Mouse (Mus musculus) adrenal gland, adult (tissue): ENCODE measurements at regions not wholly inside any gene's neighbourhood (a gene's known extent, or its start where the extent isn't known, plus 50 kb on each side); places are given as distances from the start of the nearest gene placed in this dataset.
A peak's percentile ranks its signal among the peaks of the same experiment; 100 is the strongest.

Experiments
- DNase-seq, 2 experiments: peaks; one replicate each; pipeline ENCODE4 v3.0.0; 2022 to 2023; ENCODE audit warnings: low spot score in 1 of 2; ENCODE audit not compliant: inconsistent age in 2 of 2

GRCm38 (mm10) chr11:17620462-17621248 is 333.0 kb downstream of the Etaa1 start:
- DNase-seq: no peak

DNA sequence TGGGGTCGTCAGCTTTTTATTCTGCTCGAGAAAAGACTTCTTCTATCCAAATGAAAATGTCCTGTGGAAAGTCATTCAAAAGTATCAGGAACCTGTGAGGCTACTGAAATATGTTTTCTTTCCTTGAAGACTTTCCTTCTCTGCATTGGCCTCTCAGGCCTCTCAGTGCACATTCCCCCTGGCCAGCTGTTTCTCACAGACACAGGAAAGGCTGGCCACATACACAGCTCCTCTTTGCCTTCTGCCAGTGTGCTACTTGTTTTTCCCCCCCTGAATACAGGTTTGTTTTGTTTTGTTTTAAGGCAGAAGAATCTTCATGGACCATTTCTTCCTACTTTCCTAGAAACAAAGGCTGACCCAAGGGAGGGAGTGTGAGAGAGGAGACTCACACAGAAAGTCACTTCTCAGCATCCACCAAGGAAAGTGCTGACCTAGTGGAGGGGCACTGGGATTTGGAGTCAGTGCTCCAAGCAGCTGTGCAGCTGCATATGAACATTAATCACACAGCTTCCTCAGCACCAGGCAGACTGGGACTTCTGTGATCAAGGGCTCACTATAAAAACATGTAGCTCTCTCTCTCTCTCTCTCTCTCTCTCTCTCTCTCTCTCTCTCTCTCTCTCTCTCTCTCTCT is 324.0 kb downstream of the Etaa1 start:
- DNase-seq: no peak

DNA sequence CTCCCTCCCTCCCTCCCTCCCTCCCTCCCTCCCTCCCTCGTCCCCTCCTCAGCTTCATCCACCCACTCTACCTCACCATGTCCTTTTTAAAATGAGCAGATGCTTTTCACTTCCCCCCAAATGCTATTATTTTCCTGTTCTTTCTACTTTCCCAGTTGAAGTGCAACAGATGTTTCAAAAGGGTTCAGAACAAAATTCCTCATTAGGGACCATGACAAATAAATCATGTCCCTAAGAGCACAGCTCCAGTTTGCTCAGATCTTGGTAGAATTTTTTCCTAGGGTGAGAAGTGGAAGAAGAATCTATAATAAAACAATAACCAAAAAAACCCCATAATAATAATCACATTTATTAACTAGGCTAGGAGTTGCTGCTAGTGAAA is 323.5 kb downstream of the Etaa1 start:
- DNase-seq: no peak

DNA sequence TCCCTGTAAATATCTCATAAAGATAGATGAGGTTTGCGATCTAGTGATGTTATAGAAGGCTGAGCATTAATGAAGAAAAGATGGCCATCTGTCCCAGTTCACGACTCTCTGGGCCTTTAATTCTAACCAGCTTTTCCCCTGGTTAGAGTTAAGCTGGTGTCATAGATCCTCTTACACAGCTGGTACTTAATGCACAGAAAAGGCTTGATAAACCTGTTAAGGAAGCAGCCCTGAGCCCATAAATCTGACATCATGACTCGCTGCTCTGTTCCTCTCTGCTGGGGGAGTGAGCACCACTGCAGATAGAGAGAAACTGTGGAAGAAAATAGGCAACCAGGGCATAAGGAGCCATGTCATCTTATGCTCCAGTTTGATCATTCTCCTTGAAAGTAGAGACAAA is 316.5 kb downstream of the Etaa1 start:
- no peak for DNase-seq

- DNase-seq: peak in 1 of 2 experiments; percentile 35
Measured at GRCm38 (mm10) chr11:17639922-17640321, 313.8 kb downstream of the Etaa1 start.

DNA sequence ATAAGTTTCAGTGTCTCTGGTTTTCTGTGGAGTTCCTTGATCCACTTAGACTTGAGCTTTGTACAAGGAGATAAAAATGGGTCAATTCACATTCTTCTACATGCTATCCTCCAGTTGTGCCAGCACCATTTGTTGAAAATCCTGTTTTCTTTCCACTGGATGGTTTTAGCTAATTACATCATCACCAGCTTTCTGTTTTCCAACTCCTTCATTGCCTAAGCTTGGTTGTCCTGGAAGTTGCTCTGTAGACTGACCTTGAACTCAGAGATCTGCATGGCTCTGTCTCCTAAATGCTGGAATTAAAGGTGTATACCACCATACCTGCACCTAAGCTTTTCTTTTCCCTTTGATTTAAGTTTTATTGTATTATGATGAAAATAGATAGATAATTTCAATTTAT is 306.2 kb downstream of the Etaa1 start:
- no peak for DNase-seq

DNA sequence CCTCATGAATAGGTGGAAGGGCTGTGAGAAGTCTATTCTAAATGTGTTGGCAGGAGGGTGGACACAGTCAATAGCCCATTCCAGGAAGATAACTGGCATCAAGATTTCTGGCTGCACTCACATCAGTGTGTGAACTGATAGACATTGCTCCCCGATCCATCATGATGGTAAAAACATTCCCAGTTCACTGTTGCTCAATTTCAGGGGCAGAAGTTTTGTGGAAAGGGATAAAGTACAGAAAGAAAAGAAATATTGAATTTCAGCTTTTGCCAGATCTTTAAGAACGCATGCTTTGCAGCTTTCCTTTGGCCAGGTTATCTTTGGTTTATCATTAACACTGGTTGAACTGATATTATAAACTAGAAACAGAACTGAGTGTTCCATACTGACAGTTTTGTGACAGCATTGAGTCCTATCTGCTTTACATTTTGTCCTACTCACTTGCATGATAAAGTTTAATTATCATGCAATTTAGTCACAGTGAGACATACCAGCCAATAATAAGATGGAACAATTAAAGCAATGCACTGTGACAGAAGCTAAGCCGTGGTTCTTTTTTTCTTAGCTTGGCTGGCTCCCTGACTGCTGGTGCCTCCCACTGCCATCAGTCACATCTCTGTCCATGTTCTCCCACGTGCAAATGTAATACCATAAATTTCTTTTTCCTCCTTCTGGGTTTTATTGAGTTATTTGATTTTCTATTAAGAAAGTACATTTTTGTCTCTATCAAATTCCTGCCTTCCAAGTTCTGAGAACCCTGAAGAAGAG is 302.1 kb downstream of the Etaa1 start:
- DNase-seq: no peak

DNA sequence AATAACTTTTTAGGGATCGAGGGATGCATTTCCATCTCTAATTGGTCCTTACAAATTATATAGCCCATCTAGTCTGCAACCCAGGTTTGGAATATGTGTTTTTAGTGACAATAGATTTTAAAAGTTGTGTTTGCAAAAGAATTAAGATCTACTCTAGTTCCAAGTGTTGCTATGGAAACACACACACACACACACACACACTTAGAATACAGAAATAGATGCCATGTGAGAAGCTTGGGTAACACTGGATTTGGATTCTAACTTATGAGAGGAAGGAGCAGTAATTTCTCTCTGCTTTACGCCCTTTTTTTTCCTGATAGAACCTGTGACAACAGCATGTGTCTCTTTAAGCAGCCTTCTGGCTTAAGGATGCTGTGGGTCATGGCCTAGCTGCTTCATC is 297.8 kb downstream of the Etaa1 start:
- DNase-seq: no peak

DNA sequence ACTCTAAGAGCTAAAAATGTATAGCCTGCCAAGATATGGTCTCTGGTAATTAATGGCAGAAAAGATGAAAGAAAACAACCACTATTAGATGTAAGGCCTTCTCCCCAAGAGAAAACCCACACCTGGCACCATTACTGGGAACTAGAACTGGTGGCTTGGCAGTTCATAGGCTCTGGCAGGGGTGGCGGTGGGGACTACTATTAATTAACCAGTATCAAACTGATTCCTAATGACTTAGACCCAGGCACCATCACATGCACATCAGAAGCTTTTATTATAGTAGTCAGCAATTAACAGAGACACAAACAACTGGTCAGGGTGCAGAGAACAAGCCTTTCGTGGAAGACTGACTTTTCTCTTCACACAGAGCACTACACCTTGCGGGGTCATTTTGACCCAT is 296.0 kb downstream of the Etaa1 start:
- no peak for DNase-seq

DNA sequence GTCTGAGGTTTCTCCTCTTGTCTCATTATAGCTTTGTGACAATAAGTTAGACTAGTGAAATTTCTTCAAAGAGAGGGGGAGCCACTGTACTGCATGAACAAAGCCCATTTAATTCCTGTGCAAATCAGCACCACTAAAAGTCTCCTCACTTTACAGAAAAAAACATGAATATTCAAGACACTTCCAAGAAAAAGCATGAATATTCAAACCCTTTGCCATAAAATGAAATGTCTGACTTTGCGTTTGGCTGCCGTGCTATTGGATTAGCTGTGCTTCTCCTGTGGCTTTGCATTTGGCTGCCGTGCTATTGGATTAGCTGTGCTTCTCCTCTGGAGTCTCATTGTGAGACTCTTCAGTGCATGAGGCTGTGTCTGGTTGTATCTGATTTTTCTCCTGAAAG is 295.4 kb downstream of the Etaa1 start:
- DNase-seq: no peak

DNA sequence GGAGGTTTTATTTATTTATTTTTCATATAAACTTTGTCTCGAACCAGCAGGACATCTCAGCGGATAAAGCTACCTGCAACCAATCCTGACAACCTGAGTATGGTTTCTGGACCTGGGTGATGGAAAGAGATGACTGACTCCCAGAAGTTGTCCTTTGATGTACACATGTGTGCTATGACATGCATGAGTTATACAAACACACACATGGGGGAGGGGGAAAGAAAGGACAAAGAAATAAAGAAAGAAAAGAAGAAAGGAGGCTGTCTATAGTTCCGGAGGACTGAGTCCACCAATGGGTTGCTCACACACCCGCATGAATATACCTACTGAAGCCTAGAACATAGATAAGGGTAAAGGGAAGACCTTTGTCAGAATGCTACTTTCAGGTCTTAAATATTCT is 295.0 kb downstream of the Etaa1 start:
- no peak for DNase-seq

DNA sequence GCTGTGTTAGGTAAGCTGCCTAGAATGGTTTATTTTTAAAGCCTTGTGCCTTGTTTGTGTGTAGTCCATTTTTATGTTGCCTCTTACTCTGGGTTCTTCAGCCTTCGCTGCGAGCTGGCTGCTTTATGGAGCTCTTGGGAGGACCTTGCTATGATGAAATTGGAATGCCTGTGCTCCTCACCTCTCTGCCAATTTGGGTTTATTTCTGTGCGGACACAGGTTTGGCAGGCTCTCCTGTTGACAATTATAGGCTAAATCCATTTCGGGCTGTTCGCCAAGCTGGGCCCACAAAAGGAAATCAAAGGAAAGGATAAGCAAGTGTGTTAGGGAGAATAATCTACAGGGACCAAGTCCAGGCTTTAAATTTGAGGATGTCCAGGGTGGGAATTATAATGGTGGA is 289.8 kb downstream of the Etaa1 start:
- DNase-seq: peak in 1 of 2 experiments; percentile 35

DNA sequence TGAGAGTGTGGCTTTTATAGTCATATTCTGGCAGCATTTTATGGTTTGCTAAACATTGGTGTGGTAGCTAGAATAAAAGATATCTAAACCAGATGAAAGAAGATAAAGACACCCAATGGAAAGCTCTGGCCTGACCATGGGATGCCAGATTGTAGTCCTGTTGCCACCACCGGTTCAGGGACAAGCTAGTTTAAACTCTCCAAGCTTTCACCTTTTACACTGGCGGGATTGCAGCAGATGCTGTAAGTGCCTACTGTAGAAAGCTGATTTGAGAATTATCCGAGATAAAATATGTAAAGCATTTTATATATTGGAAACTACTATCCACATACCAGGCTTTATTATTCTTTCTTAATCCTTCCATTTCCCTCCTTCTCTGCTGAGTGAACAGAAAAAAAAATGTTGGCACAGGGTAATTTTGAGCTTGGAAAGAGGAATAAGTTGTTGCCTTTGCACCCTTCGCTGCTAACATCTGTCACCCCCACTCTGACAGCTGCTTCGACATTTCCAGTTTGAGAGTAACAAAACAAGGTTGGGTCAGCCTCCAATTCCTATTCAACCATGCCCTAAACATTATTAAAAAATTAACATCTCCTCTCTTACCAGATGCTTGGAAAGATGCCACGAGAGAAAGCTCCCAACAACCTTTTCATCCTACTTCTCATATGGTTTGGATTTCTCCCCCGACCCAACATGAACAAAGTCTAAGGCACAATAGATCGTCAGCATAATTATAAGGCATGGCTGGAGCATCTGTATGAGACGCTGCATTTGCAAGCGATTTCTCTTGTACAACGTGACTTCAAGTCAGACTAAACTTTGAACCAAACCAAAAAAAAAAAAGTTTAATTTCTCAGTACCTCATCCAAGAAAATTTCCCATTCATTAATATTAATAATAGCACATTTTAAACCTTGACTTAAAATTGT is 287.8 kb downstream of the Etaa1 start:
- DNase-seq: no peak

DNA sequence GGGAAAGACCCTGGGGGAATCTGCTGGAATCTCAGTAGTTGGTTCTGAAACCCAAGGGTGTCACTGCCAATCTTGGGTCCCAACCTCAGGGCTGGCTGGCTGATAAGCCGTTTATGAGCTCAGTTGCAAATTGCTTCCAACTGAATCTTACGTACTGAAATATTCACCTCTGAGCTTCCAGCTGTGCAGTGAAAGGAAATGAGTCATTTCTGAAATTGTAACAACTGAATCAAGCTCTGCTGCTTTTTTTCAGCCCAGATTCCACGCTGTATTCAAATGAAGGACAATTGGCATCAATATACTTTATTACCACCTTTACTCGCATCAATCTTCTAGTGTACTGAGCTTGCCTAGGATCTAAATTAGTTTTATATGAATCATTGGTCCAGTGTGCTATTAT is 272.7 kb downstream of the Etaa1 start:
- no peak for DNase-seq

DNA sequence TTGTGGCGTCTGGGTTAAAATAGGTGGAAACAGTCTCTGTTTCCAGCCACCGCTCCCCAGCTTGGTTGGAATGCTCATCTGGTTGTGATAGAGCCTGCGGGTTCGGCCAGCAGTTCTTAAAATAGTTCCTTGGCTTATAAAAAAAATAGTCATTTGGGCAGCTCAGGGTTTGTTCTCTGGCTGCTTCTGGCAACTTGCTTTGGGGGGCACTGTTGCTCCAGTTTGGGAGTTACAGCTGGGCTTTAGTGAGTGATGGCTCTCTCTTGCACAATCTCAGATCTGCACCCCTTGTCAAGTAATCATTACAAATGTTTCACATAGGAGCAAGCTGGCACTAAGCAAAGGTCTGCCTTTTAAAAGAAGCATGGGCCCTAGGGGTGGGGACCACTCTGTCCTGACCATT is 268.0 kb downstream of the Etaa1 start:
- DNase-seq: peak; percentile 61 to 89

GRCm38 (mm10) chr11:17686806-17687205 is 266.9 kb downstream of the Etaa1 start:
- peak in 1 of 2 experiments; percentile 45 for DNase-seq

GRCm38 (mm10) chr11:17694145-17694544 is 259.5 kb downstream of the Etaa1 start:
- DNase-seq: no peak

DNA sequence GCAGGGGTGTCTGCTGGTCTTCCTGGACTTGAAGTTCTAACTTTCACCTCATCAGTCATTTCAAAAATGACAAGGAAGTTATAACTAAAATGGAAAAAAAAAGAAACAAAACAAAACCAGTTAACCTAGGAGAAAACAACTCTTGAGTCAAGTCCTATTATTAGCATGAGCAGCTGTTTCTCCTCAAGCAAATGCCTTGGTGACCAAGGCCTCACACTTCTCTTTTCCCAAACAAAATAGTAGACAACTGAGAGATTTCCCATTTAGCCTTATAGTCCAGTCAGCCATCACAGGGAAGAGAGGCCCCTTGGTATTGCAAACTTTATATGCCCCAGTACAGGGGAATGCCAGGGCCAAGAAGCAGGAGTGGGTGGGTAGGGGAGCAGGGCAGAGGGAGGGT is 244.9 kb downstream of the Etaa1 start:
- no peak for DNase-seq

DNA sequence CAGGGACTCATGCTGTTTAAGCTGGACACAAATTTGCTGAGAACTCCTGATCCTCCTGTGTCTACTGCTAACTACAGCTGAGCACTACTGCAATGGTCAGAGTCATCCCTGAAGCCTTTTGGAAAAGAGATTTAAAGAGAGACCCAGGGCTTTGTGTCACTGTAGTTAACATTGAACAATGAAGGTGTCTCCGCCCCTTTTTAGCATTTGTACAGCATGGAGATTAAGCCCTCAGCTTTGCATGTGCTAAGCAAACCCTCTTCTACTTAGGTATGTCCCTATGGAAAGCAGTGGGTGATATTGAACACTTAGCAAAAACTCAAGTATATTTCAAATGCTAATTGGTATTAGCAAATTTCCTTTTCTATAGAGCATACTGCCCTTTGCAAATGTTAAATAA is 231.6 kb downstream of the Etaa1 start:
- no peak for DNase-seq

DNA sequence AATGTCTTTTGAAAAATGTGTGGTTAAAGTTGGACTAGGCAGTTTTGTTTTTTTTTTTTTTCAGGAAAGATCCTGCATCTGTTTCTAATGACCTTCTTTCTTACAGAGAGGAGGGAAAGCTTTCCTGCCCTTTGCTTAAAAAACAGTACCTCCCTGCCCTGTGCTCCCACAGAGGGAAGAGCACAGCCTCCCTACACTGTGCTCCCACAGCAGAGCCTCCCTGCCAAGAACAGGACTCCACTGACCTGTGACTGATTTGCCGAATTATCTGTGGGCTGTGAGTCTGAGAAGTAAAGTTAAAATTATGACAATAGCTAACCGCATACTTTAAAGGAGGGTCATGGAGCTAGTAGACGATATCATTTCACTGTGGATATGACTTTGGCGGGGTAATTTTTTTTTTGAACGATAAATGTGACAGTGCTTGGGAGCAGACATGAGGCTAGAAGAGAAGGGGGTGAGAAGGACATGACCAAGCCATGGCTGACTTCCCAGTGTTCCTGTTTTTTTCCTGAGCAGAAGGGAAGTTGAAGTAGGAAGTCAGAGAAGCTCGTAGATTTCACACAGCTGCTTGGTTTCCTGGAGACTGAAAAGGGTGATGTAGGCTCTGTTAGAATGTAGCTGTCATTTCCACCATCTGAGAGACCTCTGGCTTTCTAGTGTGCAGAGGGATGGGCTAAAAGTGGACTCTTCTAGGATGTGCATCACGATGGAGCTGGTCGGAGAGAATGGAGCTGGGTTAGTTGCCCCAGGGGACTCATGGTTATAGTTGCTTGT is 226.2 kb downstream of the Etaa1 start:
- no peak for DNase-seq
